Mouse (Mus musculus) naive thymus-derived CD4-positive, alpha-beta T cell, adult 2 months (primary cell): ENCODE data around the gene Maml3.

ENCODE experiments used
- DNase-seq: peaks from one replicate; pipeline ENCODE4 v3.0.0-alpha.2; 2011; ENCODE audit warnings: low read depth

The Maml3 gene

GRCm38 (mm10) chr3:51874252-51874651, 230.6 kb downstream of the Maml3 start:
- no peak for DNase-seq

- DNase-seq: no peak
Measured at GRCm38 (mm10) chr3:51872771-51873170, 232.1 kb downstream of the Maml3 start.

DNA sequence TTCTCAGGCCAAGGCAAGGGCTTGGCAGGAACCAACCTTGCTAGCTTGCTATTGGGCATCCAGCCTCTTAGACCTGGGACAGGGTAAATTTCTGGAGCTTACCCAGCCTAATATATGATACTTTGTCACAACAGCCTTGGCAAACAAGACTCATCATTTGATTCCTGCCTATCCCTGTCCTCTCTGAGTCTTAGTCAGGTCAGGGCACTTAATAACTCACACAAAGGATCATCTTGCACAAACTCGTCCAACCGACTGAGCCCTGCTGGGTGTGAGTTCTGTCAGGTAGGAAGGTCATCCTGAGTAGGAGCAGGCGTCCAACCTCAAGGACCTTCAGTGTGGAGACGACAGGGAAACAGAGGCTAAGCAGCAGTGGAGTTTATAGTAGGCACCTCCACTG, 233.5 kb downstream of the Maml3 start:
- no peak for DNase-seq

DNA sequence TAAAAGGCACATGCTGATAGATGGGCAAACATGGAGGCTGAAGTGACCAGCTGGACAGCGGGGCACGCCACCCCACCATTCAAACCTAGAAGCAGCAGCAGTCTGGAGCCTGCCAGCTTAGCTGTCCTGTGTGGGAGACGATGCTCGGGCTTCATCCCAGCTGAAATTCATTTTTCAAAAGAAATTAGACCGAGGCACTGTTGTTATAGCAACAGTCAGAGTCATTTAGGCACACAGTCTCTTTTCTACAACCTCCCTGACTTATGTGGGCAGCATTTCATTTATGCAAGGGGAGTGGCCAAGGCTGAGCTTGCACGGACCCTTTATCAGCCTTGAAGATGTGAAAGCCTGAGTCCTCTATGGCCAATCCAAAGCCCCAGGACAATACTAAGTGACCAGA, 234.9 kb downstream of the Maml3 start:
- no peak for DNase-seq

GRCm38 (mm10) chr3:51868857-51869256, 236.0 kb downstream of the Maml3 start:
- DNase-seq: no peak

- no peak for DNase-seq
Measured at GRCm38 (mm10) chr3:51866446-51866845, 238.4 kb downstream of the Maml3 start.

DNA sequence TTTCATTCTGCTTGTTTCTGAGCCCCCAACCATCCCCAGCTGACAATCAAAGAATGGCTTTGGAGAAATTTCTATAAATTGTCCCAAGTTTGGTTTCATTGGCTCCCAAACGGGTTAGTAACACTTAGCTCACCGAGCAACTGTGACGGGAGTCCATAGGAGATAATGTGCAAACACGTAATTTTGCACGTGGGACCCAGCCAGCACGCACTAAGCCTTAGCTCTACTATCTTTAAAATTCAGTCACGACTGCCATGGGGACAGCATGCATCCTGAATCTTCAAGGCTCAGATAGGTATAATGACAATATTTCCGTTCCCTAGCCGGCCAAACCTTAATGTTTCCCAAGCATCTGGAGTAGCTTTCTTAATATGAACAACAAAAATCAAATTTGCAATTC, 243.2 kb downstream of the Maml3 start:
- DNase-seq: no peak

- no peak for DNase-seq
Measured at GRCm38 (mm10) chr3:51860458-51860857, 244.4 kb downstream of the Maml3 start.

DNA sequence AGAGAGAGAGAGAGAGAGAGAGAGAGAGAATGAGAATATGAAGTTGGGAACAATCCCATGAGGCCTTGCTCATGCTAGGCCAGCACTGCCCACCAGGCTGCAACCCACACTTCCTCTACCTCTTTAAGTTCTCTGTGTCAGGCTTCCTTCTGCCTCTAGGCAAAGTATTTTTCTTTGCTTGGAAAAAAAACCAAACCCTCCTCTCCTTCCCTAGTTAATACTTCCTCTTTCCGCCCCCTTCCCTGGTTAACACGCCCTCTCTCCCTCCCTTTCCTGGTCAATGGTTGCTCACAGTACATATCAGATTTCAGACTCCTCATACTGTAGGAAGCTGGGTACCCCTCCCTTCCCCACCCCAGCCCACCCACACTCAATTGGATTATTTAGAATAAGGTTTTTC, 245.7 kb downstream of the Maml3 start:
- no peak for DNase-seq

GRCm38 (mm10) chr3:51854152-51854551, 250.7 kb downstream of the Maml3 start:
- DNase-seq: no peak

- no peak for DNase-seq
Measured at GRCm38 (mm10) chr3:51853610-51854009, 251.3 kb downstream of the Maml3 start.

GRCm38 (mm10) chr3:51852692-51853091, 252.2 kb downstream of the Maml3 start:
- no peak for DNase-seq

GRCm38 (mm10) chr3:51851596-51851995, 253.3 kb downstream of the Maml3 start:
- DNase-seq: no peak

GRCm38 (mm10) chr3:51849462-51849861, 255.4 kb downstream of the Maml3 start:
- no peak for DNase-seq

DNA sequence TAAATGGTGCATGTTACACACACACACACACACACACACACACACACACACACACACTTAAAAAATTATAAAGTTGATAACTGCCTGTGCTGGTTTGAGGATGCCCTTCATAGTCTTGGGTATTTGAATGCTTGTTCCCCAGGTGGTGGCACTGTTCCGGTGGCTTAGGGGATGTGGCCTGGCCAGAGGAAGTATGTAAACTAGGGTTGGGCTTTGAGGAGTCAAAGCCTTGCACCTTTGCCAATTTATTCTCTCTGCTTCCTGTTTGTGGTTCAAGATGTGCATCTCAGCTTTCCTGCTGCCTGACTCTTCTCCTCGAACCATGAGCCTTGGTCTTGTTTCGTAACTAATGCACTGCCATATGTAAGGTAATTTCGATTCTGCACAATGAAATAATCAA, 257.6 kb downstream of the Maml3 start:
- DNase-seq: peak; percentile 4

DNA sequence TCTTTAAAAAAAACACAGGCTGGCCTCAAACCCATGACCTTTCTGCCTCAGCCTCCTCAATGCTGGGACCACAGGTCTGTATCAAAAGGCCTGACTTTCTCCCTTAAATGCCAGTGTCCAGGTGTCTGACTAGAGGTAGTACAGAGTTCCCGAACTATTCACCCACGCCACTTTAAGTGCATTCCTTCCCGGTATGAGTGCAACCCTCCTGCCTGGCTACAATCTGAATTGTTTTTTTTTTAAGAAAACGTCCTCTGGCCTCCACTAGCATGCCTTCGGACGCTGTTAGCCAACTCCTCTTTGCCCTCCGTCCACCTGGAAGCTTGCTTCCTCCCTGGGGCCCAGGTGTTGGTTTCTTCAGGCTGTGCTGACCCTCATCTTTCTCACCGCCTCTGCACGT, 260.6 kb downstream of the Maml3 start:
- no peak for DNase-seq

DNA sequence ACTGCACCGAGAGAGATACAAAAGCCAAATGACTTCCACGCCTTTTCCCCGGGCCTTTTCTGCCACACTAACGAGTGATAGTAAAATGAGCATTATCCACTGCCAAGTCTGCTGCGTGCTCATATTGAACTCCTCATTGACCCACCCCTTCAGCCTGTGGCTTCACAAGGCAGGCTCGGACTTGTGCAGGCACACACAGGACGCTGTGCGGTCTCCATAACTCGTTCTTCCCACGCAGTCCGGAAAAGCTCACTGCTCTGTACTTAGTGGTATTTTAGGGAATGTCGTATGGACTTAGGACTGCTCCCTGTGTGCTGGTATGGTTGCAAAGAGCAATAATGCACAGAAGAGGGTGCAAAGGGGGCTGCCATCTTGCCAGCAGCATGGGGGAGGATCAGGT, 262.7 kb downstream of the Maml3 start:
- no peak for DNase-seq

GRCm38 (mm10) chr3:51841598-51841997, 263.3 kb downstream of the Maml3 start:
- DNase-seq: no peak

GRCm38 (mm10) chr3:51841177-51841576, 263.7 kb downstream of the Maml3 start:
- DNase-seq: no peak

DNA sequence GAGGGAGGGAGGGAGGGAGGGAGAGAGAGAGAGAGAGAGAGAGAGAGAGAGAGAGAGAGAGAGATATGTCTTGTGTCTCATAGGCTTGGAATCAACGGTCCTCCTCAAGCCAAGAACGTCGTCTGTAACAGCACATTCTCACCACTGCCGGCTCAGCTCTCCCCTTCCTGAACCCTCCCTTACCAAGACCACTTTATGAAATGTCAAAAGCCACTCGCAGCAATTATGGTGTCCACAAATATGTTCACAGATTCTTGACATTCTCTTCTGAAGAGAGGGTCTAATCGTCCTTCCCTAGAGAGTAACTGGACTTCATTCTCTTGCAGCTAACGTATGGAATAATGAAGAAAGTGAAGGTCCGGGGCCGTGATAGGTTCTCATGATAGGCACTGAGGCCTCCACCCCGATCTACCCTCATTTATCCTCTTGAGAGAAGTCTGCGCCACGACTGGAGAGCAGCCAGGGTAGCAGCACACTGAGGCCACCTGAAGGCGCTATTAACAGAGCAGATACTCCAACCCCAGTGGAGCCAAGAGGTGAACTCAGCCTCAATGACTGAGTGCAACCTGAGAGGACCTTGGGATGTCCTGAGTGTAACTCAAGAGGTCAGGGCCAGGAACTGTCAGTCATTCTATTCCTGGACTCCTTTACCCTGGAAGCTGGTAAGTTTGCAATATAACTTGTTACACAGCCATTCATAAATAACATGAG, 264.6 kb downstream of the Maml3 start:
- no peak for DNase-seq

GRCm38 (mm10) chr3:51839353-51839715, 265.5 kb downstream of the Maml3 start:
- no peak for DNase-seq

- DNase-seq: no peak
Measured at GRCm38 (mm10) chr3:51838696-51839352, 266.1 kb downstream of the Maml3 start.

DNA sequence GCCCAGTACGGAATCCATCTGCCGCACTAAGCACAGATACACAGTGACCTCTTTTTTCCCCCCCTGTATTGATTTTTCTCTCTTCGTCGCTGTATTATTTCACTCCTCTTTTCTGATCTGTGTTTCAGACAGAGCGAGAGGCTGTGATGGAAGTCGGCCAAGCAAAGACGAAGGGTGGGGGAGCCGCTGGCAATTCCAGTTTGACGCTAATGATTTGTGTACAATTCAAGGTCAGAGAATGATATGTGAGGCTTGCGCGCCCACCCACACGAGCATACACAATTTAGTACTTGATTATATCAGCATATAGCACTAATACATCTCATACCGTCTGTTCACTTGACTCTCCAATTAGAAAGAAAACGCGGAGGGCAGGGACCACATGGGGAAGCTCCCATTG, 271.9 kb downstream of the Maml3 start:
- DNase-seq: no peak

DNA sequence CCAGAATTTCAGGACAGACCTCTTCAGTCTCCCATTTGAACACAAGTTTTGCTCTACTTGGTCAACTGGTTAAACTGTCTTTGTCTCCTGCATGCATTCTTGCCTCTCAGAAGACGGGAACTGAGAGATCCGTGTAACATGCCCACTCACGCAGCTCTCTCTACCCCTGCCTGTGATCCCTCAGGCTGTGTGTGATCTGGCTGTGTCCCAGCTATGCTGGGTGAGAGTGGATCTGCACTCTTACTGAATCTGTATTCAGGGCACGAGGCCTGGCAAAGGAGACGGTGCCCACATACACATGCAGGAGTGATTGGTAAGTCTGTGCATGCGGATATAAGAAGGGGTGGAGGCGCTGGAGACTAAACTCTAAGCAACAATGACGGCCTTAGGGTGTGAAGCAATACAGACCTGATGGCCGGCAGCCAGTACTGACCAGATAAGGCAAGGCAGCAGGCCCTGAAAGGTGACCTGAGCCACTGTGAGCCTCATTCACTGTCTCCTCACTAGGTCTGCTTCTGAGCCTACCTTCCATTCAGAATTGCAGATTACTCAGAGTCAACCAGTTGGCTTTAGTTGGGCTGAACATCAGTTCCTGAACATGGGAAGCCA, 274.0 kb downstream of the Maml3 start:
- DNase-seq: no peak
